Mouse (Mus musculus): ENCODE data around the gene Entpd8.

GRCm38 (mm10) chr2:25109487-25109886 lies 29.4 kb downstream of the Entpd8 start:
- TF ChIP-seq CTCF (conservative IDR thresholded peaks at IDR 0.05; ENCODE audit: insufficient read depth, insufficient read length, low read depth, low read length): no peak
- no peak for TF ChIP-seq POLR2A (IDR thresholded peaks at IDR 0.05; ENCODE audit: low read depth, low read length)

Measured in kidney, adult 2 months (tissue).